Mouse (Mus musculus) stomach, postnatal 0 days (tissue): ENCODE data around the gene Lipk.

Source experiments
- CTCF ChIP-seq: IDR thresholded peaks from 2 replicates; pipeline ENCODE4 v1.5.1; 2016; ENCODE audit warnings: antibody characterized with exemption, low read depth, mild to moderate bottlenecking, moderate library complexity
- EP300 ChIP-seq: optimal IDR thresholded peaks from 2 replicates; pipeline ENCODE3; 2016; ENCODE audit warnings: antibody characterized with exemption

DNA sequence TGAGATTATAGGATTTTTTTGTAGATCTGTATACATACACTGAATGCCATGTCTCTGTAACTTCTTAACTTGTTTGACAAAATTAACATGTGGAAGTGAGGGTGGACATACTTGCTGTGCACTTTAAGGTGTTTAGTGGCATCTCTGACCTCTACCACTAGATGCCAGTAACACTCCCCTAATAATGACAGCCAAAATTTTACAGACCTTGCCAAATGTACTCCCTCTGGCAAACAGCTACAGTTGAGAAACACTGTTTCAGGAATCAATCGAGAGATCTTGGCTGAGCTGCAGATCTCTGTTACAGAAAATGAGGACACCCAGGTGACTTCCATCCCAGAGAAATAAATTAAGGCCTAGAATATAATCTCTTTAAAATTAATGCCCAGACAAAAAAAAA, 88.1 kb downstream of the Lipk start:
- peak; percentile 35; the same call in 1 of the 2 replicates for TF ChIP-seq CTCF
- no peak for TF ChIP-seq EP300
